Mouse (Mus musculus) embryo, embryonic 11.5 days (tissue): Measurements from ENCODE around the gene Stk36.

Experiments used
- DNase-seq: peaks from one replicate; pipeline ENCODE4 v3.0.0-alpha.2; 2012; ENCODE audit warnings: low read depth, low spot score

Stk36 gene

GRCm38 (mm10) chr1:74601267-74601962, at the start of gene Stk36, which contains the start of gene Rnf25:
Stk36 (plus strand) TSS chr1:74601445.
Rnf25 (minus strand) TSS chr1:74601397.
- DNase-seq = peak; percentile 67

GRCm38 (mm10) chr1:74559061-74559460, 42.2 kb upstream of the Stk36 start:
- DNase-seq = no peak

- DNase-seq = no peak
Observed at GRCm38 (mm10) chr1:74565834-74566233, 35.4 kb upstream of the Stk36 start.

GRCm38 (mm10) chr1:74569739-74570719, 31.2 kb upstream of the Stk36 start:
- DNase-seq = no peak

- no peak for DNase-seq
Observed at GRCm38 (mm10) chr1:74582621-74583020, 18.6 kb upstream of the Stk36 start.

GRCm38 (mm10) chr1:74584616-74585398, 16.4 kb upstream of the Stk36 start:
- no peak for DNase-seq

GRCm38 (mm10) chr1:74587233-74587772, 13.9 kb upstream of the Stk36 start:
- no peak for DNase-seq

- DNase-seq = peak; percentile 98
Observed at GRCm38 (mm10) chr1:74587773-74588445, 13.3 kb upstream of the Stk36 start, which contains the start of the genes Zfp142 and Bcs1l. Zfp142 (minus strand) TSS chr1:74588246. Bcs1l (plus strand) TSS chr1:74588289.

GRCm38 (mm10) chr1:74594434-74594833, 6.8 kb upstream of the Stk36 start:
- DNase-seq = no peak

- no peak for DNase-seq
Observed at GRCm38 (mm10) chr1:74600501-74601266, 561 bp upstream of the Stk36 start.

GRCm38 (mm10) chr1:74624183-74624582, 22.9 kb downstream of the Stk36 start:
- no peak for DNase-seq

GRCm38 (mm10) chr1:74626076-74626475, 24.8 kb downstream of the Stk36 start:
- DNase-seq = no peak

- no peak for DNase-seq
Observed at GRCm38 (mm10) chr1:74628001-74628400, 26.8 kb downstream of the Stk36 start.

- DNase-seq = no peak
Observed at GRCm38 (mm10) chr1:74632734-74633133, 31.5 kb downstream of the Stk36 start.

- DNase-seq = no peak
Observed at GRCm38 (mm10) chr1:74643524-74643923, 42.3 kb downstream of the Stk36 start.

- DNase-seq = no peak
Observed at GRCm38 (mm10) chr1:74643926-74644325, 42.7 kb downstream of the Stk36 start.

- peak; percentile 93 for DNase-seq
Observed at GRCm38 (mm10) chr1:74661448-74662195, 60.4 kb downstream of the Stk36 start, which contains the start of gene Ttll4. Ttll4 (plus strand) TSS chr1:74661745.

GRCm38 (mm10) chr1:74662253-74662865, 61.1 kb downstream of the Stk36 start:
- DNase-seq = no peak

- no peak for DNase-seq
Observed at GRCm38 (mm10) chr1:74665153-74665552, 63.9 kb downstream of the Stk36 start.
